Mouse (Mus musculus): ENCODE results near the gene Ccdc134.

DNA sequence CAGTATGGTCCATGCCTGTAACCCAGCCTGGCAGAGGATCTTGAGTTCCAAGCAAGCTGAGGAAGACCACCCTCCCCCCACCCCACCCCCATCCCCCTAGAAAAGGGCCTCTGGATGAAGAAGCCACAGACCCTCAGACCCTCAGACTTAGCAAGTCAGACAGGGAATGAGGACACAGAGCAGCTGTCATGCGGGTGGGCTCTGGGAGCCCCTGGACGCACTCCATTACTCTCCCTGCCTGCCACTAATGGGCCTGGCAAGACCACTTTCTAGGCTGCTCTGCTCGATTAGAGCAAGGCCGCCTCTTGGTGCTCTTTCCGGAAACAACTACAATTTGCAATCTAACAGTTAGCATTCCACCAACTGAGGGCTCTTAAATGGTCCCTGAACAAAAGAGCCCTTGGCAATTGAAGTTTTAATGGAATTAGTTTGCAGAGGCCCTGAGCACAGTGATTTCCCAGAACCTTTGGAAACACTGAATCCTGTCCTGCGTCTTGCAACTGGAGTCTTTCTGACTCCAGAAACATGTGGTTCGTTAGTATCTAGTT is 50.1 kb downstream of the Ccdc134 start:
- TF ChIP-seq CEBPB (IDR thresholded peaks at IDR 0.05; ENCODE audit: insufficient read depth, poor library complexity, severe bottlenecking) (no peak), MYOD1 (IDR thresholded peaks at IDR 0.05; ENCODE audit: control insufficient read depth in 1 of 3, insufficient read length in 2 of 3, low read depth in 2 of 3) (no peak), POLR2A (IDR thresholded peaks at IDR 0.05; ENCODE audit: insufficient read length, low read depth) (no peak), MYOG (IDR thresholded peaks at IDR 0.05; ENCODE audit: control insufficient read depth in 1 of 3, insufficient read depth in 1 of 3, insufficient read length in 2 of 3, low read depth in 2 of 3) (no peak)

Data from myocyte (in vitro differentiated cells).